ENCODE assay signal across 36 mouse cellular contexts in genomic region chr17:32454188-32454587, GRCm38 (mm10). TPM values are rescaled to one million over a fixed set of nuclear protein-coding genes. Genes with fewer than 3 reads are reported as not detected.
A peak's percentile ranks its signal among the peaks of the same experiment; 100 is the strongest.
DNase-seq lines count a peak whose midpoint lies in the region; ATAC-seq and TF ChIP-seq lines count a peak whose summit lies in the region.
"Had no signal": no experiment of that assay in that cellular context is flagged by ENCODE, and none has a peak within 500 bp of the region (broad histone marks: within the 10 kb centered on the region; RNA-seq: fewer than 3 reads in every experiment).

No protein-coding gene starts in this region.

- H3K4me2 ChIP-seq in heart, postnatal 0 days (ENCODE audit: low read depth, low read length) = no peak overlapping the region
- no peak overlapping the region for H3K4me2 ChIP-seq in heart, embryonic 12.5 days
- H3K4me2 ChIP-seq in lung, embryonic 14.5 days = no peak overlapping the region
- no peak overlapping the region for H3K4me2 ChIP-seq in intestine, postnatal 0 days (replicated peaks; ENCODE audit: low read depth)
- H3K4me2 ChIP-seq: embryonic facial prominence, embryonic 12.5 days; forebrain, embryonic 13.5 days; hindbrain, embryonic 13.5 days; limb, embryonic 12.5 days had no signal

- no peak for TF ChIP-seq EP300 in heart, postnatal 0 days (IDR thresholded peaks at IDR 0.05; ENCODE audit: low read depth)

- peak; percentile 23 for DNase-seq in heart, postnatal 0 days (ENCODE audit: low spot score)
- peak; percentile 24 for DNase-seq in NIH3T3 (ENCODE audit: low read depth)
- peak; percentile 63 for DNase-seq in lung, embryonic 14.5 days
- DNase-seq in lung, postnatal 25 days (ENCODE audit: low spot score) = peak; percentile 59
- no peak for DNase-seq in layer of hippocampus, adult 9-11 months
- DNase-seq: adrenal gland, postnatal 36 days; cerebellum, adult 11 months; cerebellum, adult 9-11 months; gastrocnemius, postnatal 36 days; kidney, adult 8-10 months; kidney, postnatal 14 days; thymus, postnatal 4 days had no signal

- WGBS in heart, postnatal 0 days = 37% methylated on average over 4 of the region's 4 CpGs
- 63% methylated on average over 4 of the region's 4 CpGs for WGBS in heart, embryonic 12.5 days
- WGBS in lung, embryonic 14.5 days = 45% methylated on average over 4 of the region's 4 CpGs
- WGBS in intestine, postnatal 0 days = 72% methylated on average over 4 of the region's 4 CpGs

- TF ChIP-seq CTCF in heart, postnatal 0 days (IDR thresholded peaks at IDR 0.05; ENCODE audit: low read depth) = no peak
- TF ChIP-seq CTCF in lung, embryonic 14.5 days (IDR thresholded peaks at IDR 0.05; ENCODE audit: low read depth) = no peak
- TF ChIP-seq CTCF in intestine, postnatal 0 days (IDR thresholded peaks at IDR 0.05; ENCODE audit: low read depth) = no peak

- peaks cover 5% of the 10 kb centered on the region; the same call in 1 of the 2 replicates for H3K4me1 ChIP-seq in heart, postnatal 0 days (ENCODE audit: control insufficient read depth, insufficient read depth)
- H3K4me1 ChIP-seq in heart, embryonic 12.5 days (replicated peaks) = peaks cover 5% of the 10 kb centered on the region
- 0 out of 2 replicates have a peak, but pooled peaks cover 3% of the 10 kb centered on the region for H3K4me1 ChIP-seq in lung, embryonic 14.5 days (ENCODE audit: insufficient read depth)
- H3K4me1 ChIP-seq in intestine, postnatal 0 days (replicated peaks; ENCODE audit: control insufficient read depth, insufficient read depth, low read length) = no peaks in the 10 kb centered on the region; the same call in 1 of the 2 replicates

- H3K36me3 ChIP-seq in heart, postnatal 0 days (replicated peaks; ENCODE audit: control insufficient read depth, insufficient read depth, low read length) = no peaks in the 10 kb centered on the region
- no peaks in the 10 kb centered on the region for H3K36me3 ChIP-seq in heart, embryonic 12.5 days
- H3K36me3 ChIP-seq in lung, embryonic 14.5 days (ENCODE audit: insufficient read depth) = no peaks in the 10 kb centered on the region
- no peaks in the 10 kb centered on the region for H3K36me3 ChIP-seq in intestine, postnatal 0 days (ENCODE audit: control insufficient read depth, insufficient read depth)
- H3K36me3 ChIP-seq: embryonic facial prominence, embryonic 12.5 days; hindbrain, embryonic 13.5 days; limb, embryonic 12.5 days; liver, embryonic 12.5 days; midbrain, embryonic 10.5 days had no signal

- H3K27ac ChIP-seq in heart, postnatal 0 days (ENCODE audit: low read depth) = no peak overlapping the region
- H3K27ac ChIP-seq in heart, embryonic 12.5 days (ENCODE audit: poor library complexity, severe bottlenecking) = no peak overlapping the region
- H3K27ac ChIP-seq in lung, embryonic 14.5 days (ENCODE audit: low read depth) = no peak overlapping the region
- H3K27ac ChIP-seq in intestine, postnatal 0 days (ENCODE audit: low read depth, low read length) = no peak overlapping the region
- H3K27ac ChIP-seq: embryonic facial prominence, embryonic 12.5 days; forebrain, embryonic 13.5 days; hindbrain, embryonic 13.5 days; limb, embryonic 12.5 days; liver, embryonic 12.5 days; macrophage; midbrain, embryonic 10.5 days had no signal

- ATAC-seq in heart, postnatal 0 days (ENCODE audit: insufficient read depth, low read depth) = peak; percentile 78; the same call in 1 of the 2 replicates
- no peak for ATAC-seq in heart, embryonic 12.5 days (ENCODE audit: insufficient number of reproducible peaks, low FRiP score)
- ATAC-seq in lung, embryonic 14.5 days (ENCODE audit: insufficient read depth) = no peak
- no peak for ATAC-seq in intestine, postnatal 0 days
- ATAC-seq: activated CD4-positive, CD25-positive, alpha-beta regulatory T cell, adult 4 months; forebrain, embryonic 13.5 days; inflammation-experienced regulatory T-cells, adult 6 months; liver, embryonic 12.5 days; midbrain, embryonic 16.5 days had no signal

- no peak overlapping the region for H3K4me3 ChIP-seq in heart, postnatal 0 days (ENCODE audit: low read depth, low read length)
- H3K4me3 ChIP-seq in heart, embryonic 12.5 days = no peak overlapping the region
- no peak overlapping the region for H3K4me3 ChIP-seq in lung, embryonic 14.5 days (ENCODE audit: low read depth, low read length)
- no peak overlapping the region for H3K4me3 ChIP-seq in intestine, postnatal 0 days (ENCODE audit: low read depth, low read length)
- H3K4me3 ChIP-seq: embryonic facial prominence, embryonic 12.5 days; erythroblast, embryonic 14.5 days; forebrain, embryonic 13.5 days; hindbrain, embryonic 13.5 days; limb, embryonic 12.5 days; liver, embryonic 12.5 days; midbrain, embryonic 10.5 days; myocyte had no signal

- 0 out of 2 replicates have a peak, but pooled peaks cover 7% of the 10 kb centered on the region for H3K27me3 ChIP-seq in heart, postnatal 0 days (ENCODE audit: control insufficient read depth, insufficient read depth, low read length)
- H3K27me3 ChIP-seq in heart, embryonic 12.5 days (replicated peaks) = peaks cover 41% of the 10 kb centered on the region
- H3K27me3 ChIP-seq in lung, embryonic 14.5 days (ENCODE audit: insufficient read depth, low read length) = peaks cover 9% of the 10 kb centered on the region; the same call in 1 of the 2 replicates
- peaks cover 18% of the 10 kb centered on the region; the same call in 1 of the 2 replicates for H3K27me3 ChIP-seq in intestine, postnatal 0 days (replicated peaks; ENCODE audit: control insufficient read depth, insufficient read depth, low read length)

- no peaks in the 10 kb centered on the region for H3K9me3 ChIP-seq in heart, postnatal 0 days (replicated peaks; ENCODE audit: control insufficient read depth, low read length)
- H3K9me3 ChIP-seq in heart, embryonic 12.5 days (replicated peaks) = no peaks in the 10 kb centered on the region
- no peaks in the 10 kb centered on the region for H3K9me3 ChIP-seq in lung, embryonic 14.5 days (ENCODE audit: low read depth, low read length)
- no peaks in the 10 kb centered on the region for H3K9me3 ChIP-seq in intestine, postnatal 0 days (ENCODE audit: control insufficient read depth)
- H3K9me3 ChIP-seq: embryonic facial prominence, embryonic 12.5 days; forebrain, embryonic 13.5 days; hindbrain, embryonic 13.5 days had no signal

- H3K9ac ChIP-seq in heart, postnatal 0 days (replicated peaks; ENCODE audit: low read depth, low read length) = no peak overlapping the region
- H3K9ac ChIP-seq in heart, embryonic 12.5 days = no peak overlapping the region
- H3K9ac ChIP-seq in lung, embryonic 14.5 days = no peak overlapping the region
- no peak overlapping the region for H3K9ac ChIP-seq in intestine, postnatal 0 days (ENCODE audit: low read depth, low read length)
- H3K9ac ChIP-seq: embryonic facial prominence, embryonic 12.5 days; forebrain, embryonic 13.5 days; hindbrain, embryonic 13.5 days; limb, embryonic 12.5 days; liver, embryonic 12.5 days had no signal

RNA-seq across cellular contexts. Expression of gene Cyp4f39, which starts 1.7 kb away (rescaled TPM):
- total RNA-seq in heart, postnatal 0 days (2014; rRNA removed; ENCODE audit: low replicate concordance) = 0.23 and 4.0 TPM in 2 replicates
- polyA plus RNA-seq in heart, postnatal 0 days (2015; fragmentation: Nextera tagmentation; extraction: Ambion mirVana) = 0.14 and 0.16 TPM in 2 replicates
- polyA plus RNA-seq in heart, embryonic 12.5 days (2016; fragmentation: Nextera tagmentation; extraction: Ambion mirVana) = 0.26 and 0.42 TPM in 2 replicates
- polyA plus RNA-seq in lung, embryonic 14.5 days (2014; fragmentation: Nextera tagmentation; extraction: Ambion mirVana) = 0.72 and 0.87 TPM in 2 replicates
- 0.46 and 0.59 TPM in 2 replicates for polyA plus RNA-seq in intestine, postnatal 0 days (2015; fragmentation: Nextera tagmentation; extraction: Ambion mirVana)
- total RNA-seq: adrenal gland, postnatal 36 days; layer of hippocampus, postnatal 25 days; MEL had no signal
- polyA plus RNA-seq: cortical plate, adult 2 months; limb, embryonic 12.5 days had no signal

RNA-seq across cellular contexts. Expression of gene Pglyrp2, which starts 30.2 kb away (rescaled TPM):
- total RNA-seq in heart, postnatal 0 days (2014; rRNA removed; ENCODE audit: low replicate concordance) = not detected in 2 replicates
- polyA plus RNA-seq in heart, postnatal 0 days (2015; fragmentation: Nextera tagmentation; extraction: Ambion mirVana) = not detected in 2 replicates
- polyA plus RNA-seq in heart, embryonic 12.5 days (2016; fragmentation: Nextera tagmentation; extraction: Ambion mirVana) = not detected in 2 replicates
- 0.07 TPM in 1 of 2 replicates, not detected in the other for polyA plus RNA-seq in lung, embryonic 14.5 days (2014; fragmentation: Nextera tagmentation; extraction: Ambion mirVana)
- polyA plus RNA-seq in intestine, postnatal 0 days (2015; fragmentation: Nextera tagmentation; extraction: Ambion mirVana) = 0.14 and 0.17 TPM in 2 replicates
- total RNA-seq: gastrocnemius, adult 18-20 months; heart, adult 8-10 months; layer of hippocampus, adult 18-20 months; layer of hippocampus, postnatal 25 days; left cerebral cortex, postnatal 10 days had no signal
- polyA plus RNA-seq: C2C12; cortical plate, adult 2 months; forebrain, embryonic 13.5 days; limb, embryonic 12.5 days; macrophage; midbrain, embryonic 10.5 days; midbrain, embryonic 16.5 days; myocyte; neural tube, embryonic 14.5 days; stomach, embryonic 14.5 days had no signal

RNA-seq across cellular contexts. Expression of gene Rasal3, which starts 50.8 kb away (rescaled TPM):
- 7.3 and 15.0 TPM in 2 replicates for total RNA-seq in heart, postnatal 0 days (2014; rRNA removed; ENCODE audit: low replicate concordance)
- 0.40 TPM in 2 replicates for polyA plus RNA-seq in heart, postnatal 0 days (2015; fragmentation: Nextera tagmentation; extraction: Ambion mirVana)
- 0.66 and 0.95 TPM in 2 replicates for polyA plus RNA-seq in heart, embryonic 12.5 days (2016; fragmentation: Nextera tagmentation; extraction: Ambion mirVana)
- polyA plus RNA-seq in lung, embryonic 14.5 days (2014; fragmentation: Nextera tagmentation; extraction: Ambion mirVana) = 0.93 and 1.0 TPM in 2 replicates
- polyA plus RNA-seq in intestine, postnatal 0 days (2015; fragmentation: Nextera tagmentation; extraction: Ambion mirVana) = 1.1 TPM in 2 replicates
- polyA plus RNA-seq: C2C12, myocyte had no signal

RNA-seq across cellular contexts. Expression of gene Cyp4f17, which starts 51.7 kb away (rescaled TPM):
- total RNA-seq in heart, postnatal 0 days (2014; rRNA removed; ENCODE audit: low replicate concordance) = 5.0 and 16.1 TPM in 2 replicates
- polyA plus RNA-seq in heart, postnatal 0 days (2015; fragmentation: Nextera tagmentation; extraction: Ambion mirVana) = 5.9 and 6.1 TPM in 2 replicates
- polyA plus RNA-seq in heart, embryonic 12.5 days (2016; fragmentation: Nextera tagmentation; extraction: Ambion mirVana) = 6.1 and 7.1 TPM in 2 replicates
- polyA plus RNA-seq in lung, embryonic 14.5 days (2014; fragmentation: Nextera tagmentation; extraction: Ambion mirVana) = 5.4 and 5.9 TPM in 2 replicates
- polyA plus RNA-seq in intestine, postnatal 0 days (2015; fragmentation: Nextera tagmentation; extraction: Ambion mirVana) = 1.9 and 2.7 TPM in 2 replicates
- polyA plus RNA-seq: erythroblast, embryonic 14.5 days had no signal
